Mouse (Mus musculus): Measurements from ENCODE around the gene Pspn.

DNA sequence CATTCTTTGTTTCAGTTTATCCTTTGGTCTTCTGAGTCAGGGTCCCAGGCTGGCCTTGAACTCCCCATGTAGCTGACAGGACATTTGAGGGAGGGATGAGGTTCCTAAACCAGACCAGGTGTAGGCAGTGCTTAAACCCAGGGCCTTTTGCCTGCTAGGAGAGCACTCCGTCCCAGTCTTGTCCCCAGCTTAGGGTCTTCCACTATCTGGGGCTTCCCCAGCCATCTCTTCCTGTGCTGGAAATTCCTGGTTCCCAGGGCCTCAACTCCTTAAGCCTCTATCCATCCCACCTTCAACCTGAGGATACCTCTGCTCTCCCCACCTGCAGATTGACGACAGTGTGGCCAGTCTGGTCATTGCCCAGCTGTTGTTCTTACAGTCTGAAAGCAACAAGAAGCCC lies 8.9 kb downstream of the Pspn start:
- TF ChIP-seq CTCF (IDR thresholded peaks at IDR 0.05; ENCODE audit: low read depth, low read length) (no peak), GATA1 (IDR thresholded peaks at IDR 0.05; ENCODE audit: borderline replicate concordance, low read length) (no peak), POLR2AphosphoS5 (IDR thresholded peaks at IDR 0.05; ENCODE audit: insufficient replicate concordance, low read depth, low read length) (no peak)

Data from G1E (cell line).